12 mouse cellular contexts compared by ENCODE assay signal in genomic region chr5:37383570-37383969, GRCm38 (mm10). TPM values are rescaled to one million over a fixed set of nuclear protein-coding genes. Genes with fewer than 3 reads are reported as not detected.
DNase-seq lines count a peak whose midpoint lies in the region; ATAC-seq and TF ChIP-seq lines count a peak whose summit lies in the region.
"Had no signal": no experiment of that assay in that cellular context is flagged by ENCODE, and none has a peak within 500 bp of the region (broad histone marks: within the 10 kb centered on the region; RNA-seq: fewer than 3 reads in every experiment).

No protein-coding gene starts in this region.

- no peak overlapping the region for H3K4me3 ChIP-seq in heart, embryonic 12.5 days
- H3K4me3 ChIP-seq in layer of hippocampus, adult 2 months, result no peak overlapping the region
- H3K4me3 ChIP-seq in hindbrain, embryonic 14.5 days (replicated peaks; ENCODE audit: low read length), result no peak overlapping the region
- H3K4me3 ChIP-seq: hindbrain, embryonic 13.5 days; lung, embryonic 15.5 days; midbrain, embryonic 13.5 days had no signal

- no peak overlapping the region for H3K4me2 ChIP-seq in heart, embryonic 12.5 days
- H3K4me2 ChIP-seq in hindbrain, embryonic 14.5 days (replicated peaks), result no peak overlapping the region
- H3K4me2 ChIP-seq: hindbrain, embryonic 13.5 days; lung, embryonic 15.5 days; midbrain, embryonic 13.5 days had no signal

- DNase-seq in heart, adult 11 months, result peak; percentile 91
- DNase-seq in layer of hippocampus, adult 2 months (ENCODE audit: low spot score in 2 of 2), result no peak
- no peak for DNase-seq in layer of hippocampus, postnatal 14 days (ENCODE audit: low spot score in 2 of 2)
- DNase-seq in A20 (ENCODE audit: low read depth, low spot score) (peak; percentile 25), ES-CJ7 (ENCODE audit: low read depth, low spot score) (peak; percentile 9)
- DNase-seq in hindbrain, embryonic 14.5 days (ENCODE audit: low spot score), result no peak
- no peak for DNase-seq in urinary bladder, adult 2 months (ENCODE audit: low spot score)
- DNase-seq: right cerebral cortex, adult 18-20 months had no signal

- peaks cover 11% of the 10 kb centered on the region; the same call in 1 of the 2 replicates for H3K4me1 ChIP-seq in heart, embryonic 12.5 days (replicated peaks)
- no peaks in the 10 kb centered on the region for H3K4me1 ChIP-seq in hindbrain, embryonic 14.5 days (replicated peaks; ENCODE audit: control insufficient read depth, insufficient read depth, low read length)
- H3K4me1 ChIP-seq: lung, embryonic 15.5 days; midbrain, embryonic 13.5 days had no signal

- no peaks in the 10 kb centered on the region for H3K27me3 ChIP-seq in heart, embryonic 12.5 days (replicated peaks)
- H3K27me3 ChIP-seq in hindbrain, embryonic 14.5 days (ENCODE audit: control insufficient read depth, insufficient read depth, low read length), result no peaks in the 10 kb centered on the region
- H3K27me3 ChIP-seq: hindbrain, embryonic 13.5 days; lung, embryonic 15.5 days; midbrain, embryonic 13.5 days had no signal

- no peaks in the 10 kb centered on the region for H3K9me3 ChIP-seq in heart, embryonic 12.5 days (replicated peaks)
- no peaks in the 10 kb centered on the region for H3K9me3 ChIP-seq in hindbrain, embryonic 14.5 days (ENCODE audit: control insufficient read depth, low read length)
- H3K9me3 ChIP-seq: hindbrain, embryonic 13.5 days; lung, embryonic 15.5 days; midbrain, embryonic 13.5 days had no signal

- 87% methylated on average over 3 of the region's 3 CpGs for WGBS in heart, embryonic 12.5 days
- WGBS in hindbrain, embryonic 14.5 days, result 89% methylated on average over 3 of the region's 3 CpGs

- H3K27ac ChIP-seq in heart, embryonic 12.5 days (ENCODE audit: poor library complexity, severe bottlenecking), result no peak overlapping the region
- H3K27ac ChIP-seq in layer of hippocampus, adult 2 months, result no peak overlapping the region
- H3K27ac ChIP-seq in hindbrain, embryonic 14.5 days, result no peak overlapping the region
- H3K27ac ChIP-seq: hindbrain, embryonic 13.5 days; lung, embryonic 15.5 days; midbrain, embryonic 13.5 days had no signal

- no peak for ATAC-seq in heart, embryonic 12.5 days (ENCODE audit: insufficient number of reproducible peaks, low FRiP score)
- no peak for ATAC-seq in hindbrain, embryonic 14.5 days (ENCODE audit: low FRiP score)
- ATAC-seq: midbrain, embryonic 13.5 days had no signal

- H3K36me3 ChIP-seq in heart, embryonic 12.5 days, result peaks cover 81% of the 10 kb centered on the region
- H3K36me3 ChIP-seq in hindbrain, embryonic 14.5 days (replicated peaks; ENCODE audit: control insufficient read depth, insufficient read depth), result no peaks in the 10 kb centered on the region

- H3K9ac ChIP-seq in heart, embryonic 12.5 days, result no peak overlapping the region
- H3K9ac ChIP-seq in hindbrain, embryonic 14.5 days, result no peak overlapping the region
- H3K9ac ChIP-seq: hindbrain, embryonic 13.5 days; lung, embryonic 15.5 days; midbrain, embryonic 13.5 days had no signal

- TF ChIP-seq CTCF in layer of hippocampus, adult 2 months (conservative IDR thresholded peaks at IDR 0.05), result peak; percentile 24

RNA-seq across cellular contexts. Expression of gene Evc2, which starts 45.3 kb away (rescaled TPM):
- polyA plus RNA-seq in heart, embryonic 12.5 days (2016; fragmentation: Nextera tagmentation; extraction: Ambion mirVana), result 11.6 and 12.2 TPM in 2 replicates
- 10 to 100 TPM; 26.0 to 27.4 TPM for total RNA-seq in layer of hippocampus, adult 2 months (2021)
- 10 to 100 TPM; 13.6 to 15.0 TPM for total RNA-seq in layer of hippocampus, postnatal 14 days (2021)
- 4.6 and 5.8 TPM in 2 replicates for polyA plus RNA-seq in hindbrain, embryonic 14.5 days (2014; fragmentation: Nextera tagmentation; extraction: Ambion mirVana)
- polyA plus RNA-seq in urinary bladder, adult 2 months (2012; rRNA removed), result 23.0 and 23.7 TPM in 2 replicates

RNA-seq across cellular contexts. Expression of gene Evc, which starts 46.9 kb away (rescaled TPM):
- 6.4 and 7.9 TPM in 2 replicates for polyA plus RNA-seq in heart, embryonic 12.5 days (2016; fragmentation: Nextera tagmentation; extraction: Ambion mirVana)
- 10 to 100 TPM; 16.4 to 16.8 TPM for total RNA-seq in layer of hippocampus, adult 2 months (2021)
- 1 to 10 TPM; 8.1 to 9.9 TPM for total RNA-seq in layer of hippocampus, postnatal 14 days (2021)
- 2.4 and 3.1 TPM in 2 replicates for polyA plus RNA-seq in hindbrain, embryonic 14.5 days (2014; fragmentation: Nextera tagmentation; extraction: Ambion mirVana)
- polyA plus RNA-seq in urinary bladder, adult 2 months (2012; rRNA removed), result 23.8 and 29.9 TPM in 2 replicates

Comparison
In these comparisons a context has a peak if more than half of its experiments do, and no peak if none do; other contexts are left out.
1. DNase-seq: peak in heart, adult 11 months (single experiment), A20 (single experiment) and ES-CJ7 (single experiment); none in layer of hippocampus, adult 2 months (0 of 2), layer of hippocampus, postnatal 14 days (0 of 2), hindbrain, embryonic 14.5 days (single experiment) and urinary bladder, adult 2 months (single experiment).